Mouse (Mus musculus) thymus, adult 2 months (tissue): ENCODE measurements around the gene Mpz. TPM values are rescaled to one million over a fixed set of nuclear protein-coding genes. Genes with fewer than 3 reads are reported as not detected.

ENCODE experiments used
- DNase-seq: peaks from one replicate; pipeline ENCODE4 v3.0.0; 2021
- H3K27ac ChIP-seq: fragments of 200-500 bp; 2 replicates; pipeline ENCODE4 v1.5.1; 2012; ENCODE audit warnings: low read length, control low read depth; ENCODE audit not compliant: control insufficient read depth, insufficient read depth
- H3K27me3 ChIP-seq: fragments of 200-500 bp; 2 replicates; pipeline ENCODE4 v1.6.1; 2012; ENCODE audit warnings: mild to moderate bottlenecking, low read length, moderate library complexity, mixed read lengths; ENCODE audit not compliant: control insufficient read depth, insufficient read depth
- H3K36me3 ChIP-seq: fragments of 200-500 bp; 2 replicates; pipeline ENCODE4 v1.6.1; 2012; ENCODE audit warnings: mild to moderate bottlenecking, low read length, moderate library complexity; ENCODE audit not compliant: control insufficient read depth, insufficient read depth
- H3K4me1 ChIP-seq: fragments of 200-500 bp; replicated peaks from 2 replicates; pipeline ENCODE4 v1.6.1; 2012; ENCODE audit warnings: low read length; ENCODE audit not compliant: control insufficient read depth, insufficient read depth
- H3K4me3 ChIP-seq: fragments of 200-500 bp; 2 replicates; pipeline ENCODE4 v1.5.1; 2012; ENCODE audit warnings: mild to moderate bottlenecking, low read length, control low read depth, moderate library complexity; ENCODE audit not compliant: control insufficient read depth, insufficient read depth
- CTCF ChIP-seq: fragments of 200-500 bp; IDR thresholded peaks from 2 replicates; pipeline ENCODE4 v1.5.1; 2012; ENCODE audit warnings: mild to moderate bottlenecking, control low read depth, low read length, moderate library complexity, borderline replicate concordance; ENCODE audit not compliant: control insufficient read depth, poor library complexity, insufficient read depth; ENCODE audit errors: extremely low read depth
- POLR2A ChIP-seq: fragments of 200-500 bp; IDR thresholded peaks from 2 replicates; pipeline ENCODE4 v1.6.1; 2012; ENCODE audit warnings: mild to moderate bottlenecking, low read length, control low read depth, moderate library complexity; ENCODE audit not compliant: control insufficient read depth, poor library complexity, insufficient read depth; ENCODE audit errors: extremely low read depth
- WGBS: fragments of 180-500 bp; shearing (Covaris S2); methylation state at CpG from one replicate; pipeline ENCODE4 v1.1.7; 2018; 5-methylcytosine and 5-hydroxymethylcytosine counted together
- polyA plus RNA-seq: library from polyadenylated mRNA; depleted of rRNA; stranded (reverse); fragments of >200 nt; gene quantifications from 2 replicates; pipeline ENCODE4 v1.2.3, GENCODE M21; 2012; rRNA removed

The Mpz gene
- polyA plus RNA-seq, 1 experiment, result 1.1 TPM

- WGBS, result 53% methylated on average over 11 of the region's 11 CpGs
- no peaks in the 10 kb centered on the region for H3K4me1 ChIP-seq
- no peak for DNase-seq
These were observed 53.1 kb downstream of the Mpz start for GRCm38 (mm10) chr1:171203471-171204248.

GRCm38 (mm10) chr1:171204249-171204644 lies 53.7 kb downstream of the Mpz start:
- DNase-seq, result no peak
- WGBS, result 91% methylated on average over 7 of the region's 7 CpGs

More at GRCm38 (mm10) chr1:171203471-171204248, 53.1 kb downstream of the Mpz start:
- H3K27me3 ChIP-seq, result no peaks in the 10 kb centered on the region
- no peak overlapping the region for H3K27ac ChIP-seq
- H3K36me3 ChIP-seq, result no peaks in the 10 kb centered on the region
- H3K4me3 ChIP-seq, result no peak overlapping the region
- TF ChIP-seq CTCF (no peak), POLR2A (no peak)

GRCm38 (mm10) chr1:171205704-171206493 lies 55.4 kb downstream of the Mpz start:
- DNase-seq, result no peak
- Histone ChIP-seq H3K4me1 (no peaks in the 10 kb centered on the region), H3K36me3 (no peaks in the 10 kb centered on the region), H3K27me3 (no peaks in the 10 kb centered on the region), H3K4me3 (no peak overlapping the region), H3K27ac (no peak overlapping the region)
- WGBS, result 60% methylated on average over 6 of the region's 6 CpGs
- TF ChIP-seq CTCF (no peak), POLR2A (no peak)

More at GRCm38 (mm10) chr1:171204249-171204644, 53.7 kb downstream of the Mpz start:
- TF ChIP-seq CTCF (no peak), POLR2A (no peak)
- Histone ChIP-seq H3K4me1 (no peaks in the 10 kb centered on the region), H3K4me3 (no peak overlapping the region), H3K27ac (no peak overlapping the region), H3K27me3 (no peaks in the 10 kb centered on the region), H3K36me3 (no peaks in the 10 kb centered on the region)

- 18% methylated on average over 4 of the region's 4 CpGs for WGBS
- H3K27me3 ChIP-seq, result no peaks in the 10 kb centered on the region
- no peak for TF ChIP-seq CTCF
- TF ChIP-seq POLR2A, result no peak
These were observed 58.9 kb downstream of the Mpz start for GRCm38 (mm10) chr1:171209409-171209808.

More at GRCm38 (mm10) chr1:171209409-171209808, 58.9 kb downstream of the Mpz start:
- Histone ChIP-seq H3K4me1 (no peaks in the 10 kb centered on the region), H3K4me3 (no peak overlapping the region), H3K27ac (no peak overlapping the region), H3K36me3 (no peaks in the 10 kb centered on the region)
- DNase-seq, result no peak

Other genes starting within 250 kb of the Mpz start
- gene Fcrlb, start 237.8 kb upstream of the Mpz start, polyA plus RNA-seq, result 1.00 and 1.1 TPM in 2 replicates
- 9.9 and 11.0 TPM in 2 replicates for gene Fcrla, start 223.1 kb upstream of the Mpz start, polyA plus RNA-seq
- gene Fcgr2b, start 174.2 kb upstream of the Mpz start, polyA plus RNA-seq, result 14.7 and 16.4 TPM in 2 replicates
- gene Fcgr4, start 131.8 kb upstream of the Mpz start, polyA plus RNA-seq, result 1.0 and 1.5 TPM in 2 replicates
- gene Fcgr3, start 85.8 kb upstream of the Mpz start, polyA plus RNA-seq, result 16.6 and 20.7 TPM in 2 replicates
- gene Cfap126, start 36.8 kb upstream of the Mpz start, polyA plus RNA-seq, result 2.7 and 2.8 TPM in 2 replicates
- 191 and 231 TPM in 2 replicates for gene Sdhc, start 108 bp upstream of the Mpz start, polyA plus RNA-seq
- gene Pcp4l1, start 45.6 kb downstream of the Mpz start, polyA plus RNA-seq, result 4.7 and 7.3 TPM in 2 replicates
- 0.08 and 0.43 TPM in 2 replicates for gene Nr1i3, start 63.3 kb downstream of the Mpz start, polyA plus RNA-seq
- gene Tomm40l, start 71.8 kb downstream of the Mpz start, polyA plus RNA-seq, result 34.7 and 34.9 TPM in 2 replicates
- 1.8 and 49.4 TPM in 2 replicates for gene Apoa2, start 74.3 kb downstream of the Mpz start, polyA plus RNA-seq
- 127 and 138 TPM in 2 replicates for gene Fcer1g, start 83.7 kb downstream of the Mpz start, polyA plus RNA-seq
- 0.73 and 0.90 TPM in 2 replicates for gene Adamts4, start 99.7 kb downstream of the Mpz start, polyA plus RNA-seq
- gene Ndufs2, start 100.7 kb downstream of the Mpz start, polyA plus RNA-seq, result 131 and 154 TPM in 2 replicates
- gene B4galt3, start 119.6 kb downstream of the Mpz start, polyA plus RNA-seq, result 97.0 and 98.9 TPM in 2 replicates
- gene Ppox, start 130.5 kb downstream of the Mpz start, polyA plus RNA-seq, result 71.5 and 78.5 TPM in 2 replicates
- 77.0 and 79.1 TPM in 2 replicates for gene Usp21, start 137.3 kb downstream of the Mpz start, polyA plus RNA-seq
- gene Ufc1, start 144.3 kb downstream of the Mpz start, polyA plus RNA-seq, result 18.5 and 20.2 TPM in 2 replicates
- gene Dedd, start 178.4 kb downstream of the Mpz start, polyA plus RNA-seq, result 60.8 and 61.5 TPM in 2 replicates
- gene Nit1, start 194.9 kb downstream of the Mpz start, polyA plus RNA-seq, result 48.8 and 52.2 TPM in 2 replicates
- gene Pfdn2, start 195.0 kb downstream of the Mpz start, polyA plus RNA-seq, result 15.8 and 16.6 TPM in 2 replicates
- gene Klhdc9, start 210.1 kb downstream of the Mpz start, polyA plus RNA-seq, result 0.39 and 0.69 TPM in 2 replicates
- 2.7 and 3.5 TPM in 2 replicates for gene Nectin4, start 219.4 kb downstream of the Mpz start, polyA plus RNA-seq
- gene Arhgap30, start 238.2 kb downstream of the Mpz start, polyA plus RNA-seq, result 128 and 141 TPM in 2 replicates